Mouse (Mus musculus): Measurements from ENCODE around the gene Fanci. TPM values are rescaled to one million over a fixed set of nuclear protein-coding genes. Genes with fewer than 3 reads are reported as not detected.
A peak's percentile ranks its signal among the peaks of the same experiment; 100 is the strongest.

Gene Fanci
- total RNA-seq, 1 experiment: 33.0 TPM

GRCm38 (mm10) chr7:79368664-79369063 lies 23.1 kb upstream of the Fanci start:
- H3K36me3 ChIP-seq (ENCODE audit: control insufficient read depth, insufficient read depth, low read length, poor library complexity, severe bottlenecking): no peaks in the 10 kb centered on the region
- TF ChIP-seq HCFC1 (IDR thresholded peaks at IDR 0.05; ENCODE audit: borderline replicate concordance, insufficient read depth, low read length): no peak
- no peak for TF ChIP-seq ZNF384 (IDR thresholded peaks at IDR 0.05; ENCODE audit: low read depth, low read length)
- TF ChIP-seq MAFK (IDR thresholded peaks at IDR 0.05; ENCODE audit: insufficient read depth, low read depth, low read length): no peak
- no peak for TF ChIP-seq CHD2 (IDR thresholded peaks at IDR 0.05; ENCODE audit: low read depth, low read length)
- no peak for TF ChIP-seq ZC3H11A (IDR thresholded peaks at IDR 0.05; ENCODE audit: borderline replicate concordance, low read depth, low read length)
- no peak overlapping the region for H3K27ac ChIP-seq (ENCODE audit: insufficient read depth, low read depth, low read length, poor library complexity, severe bottlenecking)
- no peak for DNase-seq (ENCODE audit: low read depth, low spot score)
- H3K4me1 ChIP-seq (ENCODE audit: control insufficient read depth in 2 of 2, insufficient read depth in 2 of 2, low read length in 2 of 2, poor library complexity in 1 of 2): peaks cover 0 to 2% of the 10 kb centered on the region in 2 experiments; a peak in 1 of 4 replicates
- no peak overlapping the region for H3K4me3 ChIP-seq (ENCODE audit: insufficient read depth in 1 of 2, low read depth in 1 of 2, low read length in 2 of 2, poor library complexity in 1 of 2, severe bottlenecking in 1 of 2)
- no peaks in the 10 kb centered on the region for H3K9me3 ChIP-seq (ENCODE audit: control insufficient read depth, insufficient read depth, low read depth, low read length)
- H3K9ac ChIP-seq (ENCODE audit: insufficient read depth, low read depth, low read length, poor library complexity, severe bottlenecking): no peak overlapping the region
- in situ Hi-C loops (cut with MboI; ENCODE audit: low sequenced_read_pairs in 2 of 2, unreplicated experiment in 2 of 2): loop anchor here (25.0 kb wide), 2 partner anchors 231 to 431 kb away; partner anchors contain the start of genes Hapln3 (in 2 of the 2) and Mfge8 (in 2 of the 2)

- TF ChIP-seq ZC3H11A (IDR thresholded peaks at IDR 0.05; ENCODE audit: borderline replicate concordance, low read depth, low read length) (no peak), HCFC1 (IDR thresholded peaks at IDR 0.05; ENCODE audit: borderline replicate concordance, insufficient read depth, low read length) (no peak), CHD2 (IDR thresholded peaks at IDR 0.05; ENCODE audit: low read depth, low read length) (no peak), MAFK (IDR thresholded peaks at IDR 0.05; ENCODE audit: insufficient read depth, low read depth, low read length) (no peak), ZNF384 (IDR thresholded peaks at IDR 0.05; ENCODE audit: low read depth, low read length) (no peak)
- H3K9ac ChIP-seq (ENCODE audit: insufficient read depth, low read depth, low read length, poor library complexity, severe bottlenecking): no peak overlapping the region
- H3K9me3 ChIP-seq (ENCODE audit: control insufficient read depth, insufficient read depth, low read depth, low read length): no peaks in the 10 kb centered on the region
- in situ Hi-C loops (cut with MboI; ENCODE audit: low sequenced_read_pairs in 2 of 2, unreplicated experiment in 2 of 2): loop anchor here (25.0 kb wide), 2 partner anchors 232 to 432 kb away; partner anchors contain the start of genes Hapln3 (in 2 of the 2) and Mfge8 (in 2 of the 2)
- H3K36me3 ChIP-seq (ENCODE audit: control insufficient read depth, insufficient read depth, low read length, poor library complexity, severe bottlenecking): no peaks in the 10 kb centered on the region
- no peak for DNase-seq (ENCODE audit: low read depth, low spot score)
- H3K4me1 ChIP-seq (ENCODE audit: control insufficient read depth in 2 of 2, insufficient read depth in 2 of 2, low read length in 2 of 2, poor library complexity in 1 of 2): peaks cover 0 to 2% of the 10 kb centered on the region in 2 experiments; a peak in 1 of 4 replicates
- no peak overlapping the region for H3K4me3 ChIP-seq (ENCODE audit: insufficient read depth in 1 of 2, low read depth in 1 of 2, low read length in 2 of 2, poor library complexity in 1 of 2, severe bottlenecking in 1 of 2)
- H3K27ac ChIP-seq (ENCODE audit: insufficient read depth, low read depth, low read length, poor library complexity, severe bottlenecking): no peak overlapping the region
Measured at GRCm38 (mm10) chr7:79369416-79369815, 22.3 kb upstream of the Fanci start.

- Histone ChIP-seq H3K36me3 (ENCODE audit: control insufficient read depth, insufficient read depth, low read length, poor library complexity, severe bottlenecking) (no peaks in the 10 kb centered on the region), H3K27ac (ENCODE audit: insufficient read depth, low read depth, low read length, poor library complexity, severe bottlenecking) (no peak overlapping the region), H3K4me3 (ENCODE audit: insufficient read depth in 1 of 2, low read depth in 1 of 2, low read length in 2 of 2, poor library complexity in 1 of 2, severe bottlenecking in 1 of 2) (no peak overlapping the region), H3K4me1 (ENCODE audit: control insufficient read depth in 2 of 2, insufficient read depth in 2 of 2, low read length in 2 of 2, poor library complexity in 1 of 2) (peaks cover 0 to 7% of the 10 kb centered on the region in 2 experiments; a peak in 1 of 4 replicates), H3K9ac (ENCODE audit: insufficient read depth, low read depth, low read length, poor library complexity, severe bottlenecking) (no peak overlapping the region), H3K9me3 (ENCODE audit: control insufficient read depth, insufficient read depth, low read depth, low read length) (no peaks in the 10 kb centered on the region)
- DNase-seq (ENCODE audit: low read depth, low spot score): peak; percentile 85
- TF ChIP-seq ZNF384 (IDR thresholded peaks at IDR 0.05; ENCODE audit: low read depth, low read length) (no peak), ZC3H11A (IDR thresholded peaks at IDR 0.05; ENCODE audit: borderline replicate concordance, low read depth, low read length) (peak; percentile 93), CHD2 (IDR thresholded peaks at IDR 0.05; ENCODE audit: low read depth, low read length) (no peak)
- in situ Hi-C loops (cut with MboI; ENCODE audit: low sequenced_read_pairs in 2 of 2, unreplicated experiment in 2 of 2): loop anchor here (25.0 kb wide), 2 partner anchors 234 to 434 kb away; partner anchors contain the start of genes Hapln3 (in 2 of the 2) and Mfge8 (in 2 of the 2)
Measured at GRCm38 (mm10) chr7:79371321-79371879, 20.3 kb upstream of the Fanci start.

GRCm38 (mm10) chr7:79374017-79374416 lies 17.7 kb upstream of the Fanci start:
- Histone ChIP-seq H3K9ac (ENCODE audit: insufficient read depth, low read depth, low read length, poor library complexity, severe bottlenecking) (no peak overlapping the region), H3K27ac (ENCODE audit: insufficient read depth, low read depth, low read length, poor library complexity, severe bottlenecking) (no peak overlapping the region), H3K9me3 (ENCODE audit: control insufficient read depth, insufficient read depth, low read depth, low read length) (no peaks in the 10 kb centered on the region), H3K4me3 (ENCODE audit: insufficient read depth in 1 of 2, low read depth in 1 of 2, low read length in 2 of 2, poor library complexity in 1 of 2, severe bottlenecking in 1 of 2) (no peak overlapping the region), H3K4me1 (ENCODE audit: control insufficient read depth in 2 of 2, insufficient read depth in 2 of 2, low read length in 2 of 2, poor library complexity in 1 of 2) (peaks cover 0 to 7% of the 10 kb centered on the region in 2 experiments; a peak in 1 of 4 replicates), H3K36me3 (ENCODE audit: control insufficient read depth, insufficient read depth, low read length, poor library complexity, severe bottlenecking) (no peaks in the 10 kb centered on the region)
- no peak for TF ChIP-seq MAFK (IDR thresholded peaks at IDR 0.05; ENCODE audit: insufficient read depth, low read depth, low read length)
- TF ChIP-seq ZC3H11A (IDR thresholded peaks at IDR 0.05; ENCODE audit: borderline replicate concordance, low read depth, low read length): no peak
- TF ChIP-seq CHD2 (IDR thresholded peaks at IDR 0.05; ENCODE audit: low read depth, low read length): no peak
- no peak for TF ChIP-seq ZNF384 (IDR thresholded peaks at IDR 0.05; ENCODE audit: low read depth, low read length)
- TF ChIP-seq HCFC1 (IDR thresholded peaks at IDR 0.05; ENCODE audit: borderline replicate concordance, insufficient read depth, low read length): no peak
- no peak for DNase-seq (ENCODE audit: low read depth, low spot score)
- in situ Hi-C loops (cut with MboI; ENCODE audit: low sequenced_read_pairs in 2 of 2, unreplicated experiment in 2 of 2): loop anchor here (25.0 kb wide), 2 partner anchors 237 to 437 kb away; partner anchors contain the start of genes Hapln3 (in 2 of the 2) and Mfge8 (in 2 of the 2)

Data from ES-E14 (cell line).